ENCODE assay signal across 10 mouse cellular contexts in the genomic region with DNA sequence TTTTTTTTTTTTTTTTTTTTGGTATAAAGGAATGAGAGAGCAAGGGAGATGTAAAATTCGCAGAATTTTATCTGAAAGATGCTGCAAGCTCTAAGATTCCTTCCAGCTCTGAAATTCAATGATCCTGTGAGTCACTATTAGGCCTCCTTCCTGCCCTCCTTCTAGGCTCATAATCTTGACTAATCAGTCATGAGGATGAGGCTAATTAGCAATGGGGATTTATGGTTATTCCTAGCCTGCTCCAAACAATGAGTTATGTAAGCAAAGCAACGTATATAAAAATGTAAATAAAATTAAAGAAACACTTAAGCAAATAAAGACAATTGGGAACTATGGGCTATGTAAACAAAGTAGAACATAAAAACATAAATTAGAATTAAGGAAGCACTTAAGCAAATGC.
"Had no signal": no experiment of that assay in that cellular context is flagged by ENCODE, and none has a peak within 500 bp of the region (broad histone marks: within the 10 kb centered on the region; RNA-seq: fewer than 3 reads in every experiment).

No protein-coding gene starts in this region.

- DNase-seq: liver, postnatal 0 days; lung, adult 2 months; lung, postnatal 14 days; lung, postnatal 36 days; right cerebral cortex, postnatal 25 days; right cerebral cortex, postnatal 4 days; spleen, adult 18-20 months; thymus, adult 18-20 months; thymus, postnatal 14 days; thymus, postnatal 36 days had no signal
